Mouse (Mus musculus): Measurements from ENCODE around the gene Ephb1. TPM values are rescaled to one million over a fixed set of nuclear protein-coding genes. Genes with fewer than 3 reads are reported as not detected.
A peak's percentile ranks its signal among the peaks of the same experiment; 100 is the strongest.

The Ephb1 gene
- polyA plus RNA-seq, 1 experiment from 2014 or later = 1.6 TPM

DNA sequence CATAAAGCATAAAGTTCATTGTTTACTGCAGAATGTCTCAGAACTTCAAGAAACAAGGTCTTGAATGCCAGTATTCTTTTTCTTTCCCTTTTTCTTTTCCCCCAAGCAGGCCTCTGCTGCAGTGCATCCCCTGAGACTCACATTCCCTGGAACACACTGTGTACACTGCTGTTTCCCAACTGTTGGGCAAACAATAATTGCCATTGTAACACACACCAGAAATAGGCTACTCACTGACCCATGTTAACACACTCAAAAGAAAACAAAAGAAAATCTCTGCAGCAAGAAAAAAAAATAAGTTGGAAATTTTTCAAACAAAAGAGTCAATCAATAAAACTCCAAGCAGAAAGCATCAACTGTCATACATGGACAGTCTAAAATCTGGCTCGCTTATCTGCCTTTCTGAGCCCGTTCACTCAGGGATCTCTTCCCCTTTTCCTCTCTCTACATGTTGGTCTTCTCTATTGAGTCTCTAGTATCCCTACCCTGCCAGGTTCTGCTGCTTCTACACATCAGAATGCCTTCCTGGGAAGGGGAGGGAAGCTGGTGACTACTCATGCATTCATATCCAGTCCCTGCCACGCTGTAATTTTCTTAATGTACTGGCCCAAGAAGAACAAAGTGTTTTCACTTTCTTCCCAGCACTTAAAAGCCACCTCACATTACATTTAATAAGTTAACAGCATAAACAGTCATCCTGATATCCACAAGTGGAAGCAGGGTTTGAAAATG is 285.2 kb downstream of the Ephb1 start:
- 86% methylated on average over 3 of the region's 3 CpGs for WGBS
- Histone ChIP-seq H3K4me2 (ENCODE audit: low read depth, severe bottlenecking) (no peak overlapping the region), H3K4me1 (ENCODE audit: control insufficient read depth, insufficient read depth, low read length) (no peaks in the 10 kb centered on the region), H3K9ac (ENCODE audit: low read length) (no peak overlapping the region), H3K9me3 (ENCODE audit: control insufficient read depth, low read length) (no peaks in the 10 kb centered on the region), H3K36me3 (ENCODE audit: control insufficient read depth, insufficient read depth, low read length) (no peaks in the 10 kb centered on the region), H3K27ac (replicated peaks; ENCODE audit: low read depth, low read length) (no peak overlapping the region), H3K27me3 (ENCODE audit: control insufficient read depth, insufficient read depth, low read length) (no peaks in the 10 kb centered on the region), H3K4me3 (ENCODE audit: low read depth, low read length) (no peak overlapping the region)
- no peak for ATAC-seq (ENCODE audit: insufficient number of reproducible peaks, low FRiP score, low TSS enrichment, low read depth)
- no peak for DNase-seq (ENCODE audit: low spot score)

- H3K4me3 ChIP-seq (ENCODE audit: low read depth, low read length) = no peak overlapping the region
- H3K9me3 ChIP-seq (ENCODE audit: control insufficient read depth, low read length) = no peaks in the 10 kb centered on the region
- DNase-seq (ENCODE audit: low spot score) (peak; percentile 88), ATAC-seq (ENCODE audit: insufficient number of reproducible peaks, low FRiP score, low TSS enrichment, low read depth) (no peak)
- no peak overlapping the region for H3K9ac ChIP-seq (ENCODE audit: low read length)
- 67% methylated on average over 10 of the region's 10 CpGs for WGBS
- H3K27me3 ChIP-seq (ENCODE audit: control insufficient read depth, insufficient read depth, low read length) = no peaks in the 10 kb centered on the region
- no peak overlapping the region for H3K4me2 ChIP-seq (ENCODE audit: low read depth, severe bottlenecking)
- no peak overlapping the region for H3K27ac ChIP-seq (replicated peaks; ENCODE audit: low read depth, low read length)
- H3K36me3 ChIP-seq (ENCODE audit: control insufficient read depth, insufficient read depth, low read length) = no peaks in the 10 kb centered on the region
- no peaks in the 10 kb centered on the region for H3K4me1 ChIP-seq (ENCODE audit: control insufficient read depth, insufficient read depth, low read length)
Measured at GRCm38 (mm10) chr9:102066601-102067000, 287.9 kb downstream of the Ephb1 start.

- ATAC-seq (ENCODE audit: insufficient number of reproducible peaks, low FRiP score, low TSS enrichment, low read depth) = no peak
Measured at GRCm38 (mm10) chr9:102045886-102046285, 308.6 kb downstream of the Ephb1 start.

DNA sequence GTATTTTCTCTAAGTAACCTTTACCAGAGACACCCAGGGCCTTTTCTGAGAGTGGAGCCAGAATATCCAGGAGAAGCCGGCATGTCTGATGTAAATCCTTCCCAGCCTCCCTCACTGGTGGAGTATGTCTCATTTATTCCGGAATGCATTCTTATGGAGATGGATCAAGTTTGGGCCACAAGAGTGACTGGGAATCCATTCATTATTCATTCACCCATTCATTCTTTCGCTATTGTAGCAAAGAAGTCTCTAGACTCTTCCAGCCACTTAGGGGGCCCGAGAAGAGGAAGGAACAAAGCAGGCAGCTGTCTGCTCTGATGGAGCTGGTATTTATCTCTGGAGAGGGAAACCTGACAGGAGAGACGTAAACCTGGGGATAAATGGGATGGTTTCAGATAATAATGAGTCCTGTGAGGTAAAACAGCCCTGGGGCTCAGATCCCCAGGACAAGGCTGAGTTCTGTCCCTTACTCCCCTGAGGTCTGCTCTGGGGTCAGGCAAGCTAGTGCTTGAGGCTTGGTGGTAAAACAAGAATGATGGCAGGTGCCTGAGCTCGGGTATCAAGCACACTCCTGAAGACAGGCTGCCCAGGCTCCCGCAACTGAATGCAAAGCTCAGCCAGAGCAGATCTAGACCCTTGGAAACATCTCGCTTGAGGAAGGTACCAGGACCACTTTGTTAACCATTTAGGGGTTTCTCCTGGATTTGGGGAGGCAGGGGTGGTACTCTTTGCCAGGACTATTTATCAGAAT is 309.2 kb downstream of the Ephb1 start:
- 45% methylated on average over 8 of the region's 8 CpGs for WGBS

More at GRCm38 (mm10) chr9:102045886-102046285, 308.6 kb downstream of the Ephb1 start:
- Histone ChIP-seq H3K27ac (replicated peaks; ENCODE audit: low read depth, low read length) (no peak overlapping the region), H3K4me2 (ENCODE audit: low read depth, severe bottlenecking) (no peak overlapping the region), H3K9me3 (ENCODE audit: control insufficient read depth, low read length) (no peaks in the 10 kb centered on the region), H3K36me3 (ENCODE audit: control insufficient read depth, insufficient read depth, low read length) (no peaks in the 10 kb centered on the region), H3K4me1 (ENCODE audit: control insufficient read depth, insufficient read depth, low read length) (no peaks in the 10 kb centered on the region), H3K27me3 (ENCODE audit: control insufficient read depth, insufficient read depth, low read length) (no peaks in the 10 kb centered on the region), H3K9ac (ENCODE audit: low read length) (no peak overlapping the region), H3K4me3 (ENCODE audit: low read depth, low read length) (no peak overlapping the region)
- 32% methylated on average over 2 of the region's 2 CpGs for WGBS
- no peak for DNase-seq (ENCODE audit: low spot score)

GRCm38 (mm10) chr9:102039011-102039733 is 315.3 kb downstream of the Ephb1 start:
- no peak overlapping the region for H3K4me3 ChIP-seq (ENCODE audit: low read depth, low read length)
- H3K9me3 ChIP-seq (ENCODE audit: control insufficient read depth, low read length) = no peaks in the 10 kb centered on the region
- DNase-seq (ENCODE audit: low spot score) = no peak
- H3K27me3 ChIP-seq (ENCODE audit: control insufficient read depth, insufficient read depth, low read length) = no peaks in the 10 kb centered on the region
- H3K9ac ChIP-seq (ENCODE audit: low read length) = no peak overlapping the region
- no peak overlapping the region for H3K27ac ChIP-seq (replicated peaks; ENCODE audit: low read depth, low read length)
- ATAC-seq (ENCODE audit: insufficient number of reproducible peaks, low FRiP score, low TSS enrichment, low read depth) = no peak
- H3K4me2 ChIP-seq (ENCODE audit: low read depth, severe bottlenecking) = no peak overlapping the region
- H3K4me1 ChIP-seq (ENCODE audit: control insufficient read depth, insufficient read depth, low read length) = no peaks in the 10 kb centered on the region
- no peaks in the 10 kb centered on the region for H3K36me3 ChIP-seq (ENCODE audit: control insufficient read depth, insufficient read depth, low read length)
- 84% methylated on average over 6 of the region's 6 CpGs for WGBS

More for the DNA sequence above, 309.2 kb downstream of the Ephb1 start:
- no peak for ATAC-seq (ENCODE audit: insufficient number of reproducible peaks, low FRiP score, low TSS enrichment, low read depth)
- H3K27me3 ChIP-seq (ENCODE audit: control insufficient read depth, insufficient read depth, low read length) = no peaks in the 10 kb centered on the region
- H3K27ac ChIP-seq (replicated peaks; ENCODE audit: low read depth, low read length) = no peak overlapping the region
- no peak overlapping the region for H3K4me3 ChIP-seq (ENCODE audit: low read depth, low read length)
- H3K9ac ChIP-seq (ENCODE audit: low read length) = no peak overlapping the region
- H3K36me3 ChIP-seq (ENCODE audit: control insufficient read depth, insufficient read depth, low read length) = no peaks in the 10 kb centered on the region
- H3K4me1 ChIP-seq (ENCODE audit: control insufficient read depth, insufficient read depth, low read length) = no peaks in the 10 kb centered on the region
- no peak for DNase-seq (ENCODE audit: low spot score)
- H3K4me2 ChIP-seq (ENCODE audit: low read depth, severe bottlenecking) = no peak overlapping the region
- no peaks in the 10 kb centered on the region for H3K9me3 ChIP-seq (ENCODE audit: control insufficient read depth, low read length)

DNA sequence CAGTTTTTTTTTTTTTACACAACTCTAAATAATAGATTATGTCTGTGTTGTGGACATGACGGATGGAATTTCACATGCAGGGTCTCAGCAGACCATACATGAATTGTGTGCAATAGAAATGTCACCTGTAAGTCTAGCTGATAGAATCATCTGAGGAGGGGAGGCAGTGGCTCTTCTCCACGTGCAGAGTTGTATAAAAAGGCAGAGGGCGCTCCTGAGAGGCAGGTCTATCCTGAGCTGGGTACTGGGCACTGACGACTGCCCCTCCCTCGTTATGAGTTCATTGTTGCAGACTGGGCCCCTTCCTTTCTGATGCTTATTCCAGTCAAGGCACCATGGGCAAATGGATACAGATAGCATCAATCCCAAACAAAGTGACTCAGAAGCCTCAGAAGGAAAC is 318.4 kb downstream of the Ephb1 start:
- H3K4me2 ChIP-seq (ENCODE audit: low read depth, severe bottlenecking) = no peak overlapping the region
- no peak for DNase-seq (ENCODE audit: low spot score)
- WGBS = 77% methylated on average over 5 of the region's 5 CpGs

GRCm38 (mm10) chr9:102033231-102033630 is 321.3 kb downstream of the Ephb1 start:
- Histone ChIP-seq H3K4me1 (ENCODE audit: control insufficient read depth, insufficient read depth, low read length) (no peaks in the 10 kb centered on the region), H3K27ac (replicated peaks; ENCODE audit: low read depth, low read length) (no peak overlapping the region), H3K9ac (ENCODE audit: low read length) (no peak overlapping the region), H3K27me3 (ENCODE audit: control insufficient read depth, insufficient read depth, low read length) (no peaks in the 10 kb centered on the region), H3K36me3 (ENCODE audit: control insufficient read depth, insufficient read depth, low read length) (no peaks in the 10 kb centered on the region), H3K4me3 (ENCODE audit: low read depth, low read length) (no peak overlapping the region), H3K9me3 (ENCODE audit: control insufficient read depth, low read length) (no peaks in the 10 kb centered on the region), H3K4me2 (ENCODE audit: low read depth, severe bottlenecking) (no peak overlapping the region)
- ATAC-seq (ENCODE audit: insufficient number of reproducible peaks, low FRiP score, low TSS enrichment, low read depth) = no peak
- WGBS = 72% methylated on average over 5 of the region's 5 CpGs
- DNase-seq (ENCODE audit: low spot score) = no peak

More for the DNA sequence above, 318.4 kb downstream of the Ephb1 start:
- no peak overlapping the region for H3K4me3 ChIP-seq (ENCODE audit: low read depth, low read length)
- ATAC-seq (ENCODE audit: insufficient number of reproducible peaks, low FRiP score, low TSS enrichment, low read depth) = no peak
- H3K9me3 ChIP-seq (ENCODE audit: control insufficient read depth, low read length) = no peaks in the 10 kb centered on the region
- H3K9ac ChIP-seq (ENCODE audit: low read length) = no peak overlapping the region
- H3K4me1 ChIP-seq (ENCODE audit: control insufficient read depth, insufficient read depth, low read length) = no peaks in the 10 kb centered on the region
- no peak overlapping the region for H3K27ac ChIP-seq (replicated peaks; ENCODE audit: low read depth, low read length)
- H3K36me3 ChIP-seq (ENCODE audit: control insufficient read depth, insufficient read depth, low read length) = no peaks in the 10 kb centered on the region
- H3K27me3 ChIP-seq (ENCODE audit: control insufficient read depth, insufficient read depth, low read length) = no peaks in the 10 kb centered on the region

- no peak overlapping the region for H3K27ac ChIP-seq (replicated peaks; ENCODE audit: low read depth, low read length)
- ATAC-seq (ENCODE audit: insufficient number of reproducible peaks, low FRiP score, low TSS enrichment, low read depth) = no peak
Measured at GRCm38 (mm10) chr9:102032376-102032775, 322.1 kb downstream of the Ephb1 start.

More at GRCm38 (mm10) chr9:102032376-102032775, 322.1 kb downstream of the Ephb1 start:
- H3K36me3 ChIP-seq (ENCODE audit: control insufficient read depth, insufficient read depth, low read length) = no peaks in the 10 kb centered on the region
- no peak overlapping the region for H3K4me3 ChIP-seq (ENCODE audit: low read depth, low read length)
- no peak overlapping the region for H3K4me2 ChIP-seq (ENCODE audit: low read depth, severe bottlenecking)
- DNase-seq (ENCODE audit: low spot score) = no peak
- H3K9ac ChIP-seq (ENCODE audit: low read length) = no peak overlapping the region
- 74% methylated on average over 8 of the region's 8 CpGs for WGBS
- H3K27me3 ChIP-seq (ENCODE audit: control insufficient read depth, insufficient read depth, low read length) = no peaks in the 10 kb centered on the region
- H3K4me1 ChIP-seq (ENCODE audit: control insufficient read depth, insufficient read depth, low read length) = no peaks in the 10 kb centered on the region
- H3K9me3 ChIP-seq (ENCODE audit: control insufficient read depth, low read length) = no peaks in the 10 kb centered on the region
